Mouse (Mus musculus) lung, postnatal 0 days (tissue): ENCODE data around the gene Map3k14. TPM values are rescaled to one million over a fixed set of nuclear protein-coding genes. Genes with fewer than 3 reads are reported as not detected.

Source experiments
- ATAC-seq: fragments of 200-750 bp; cut with Nextera tagmentation; 2 replicates; pipeline ENCODE4 v1.8.0; 2017; ENCODE audit warnings: moderate library complexity
- DNase-seq: peaks from one replicate; pipeline ENCODE4 v3.0.0-alpha.2; 2016; ENCODE audit warnings: low spot score
- H3K27ac ChIP-seq: fragments of 300-500 bp; sonication (generic); 2 replicates; pipeline ENCODE4 v1.5.1; 2014; ENCODE audit warnings: antibody characterized with exemption, mild to moderate bottlenecking, low read length, mixed read lengths
- H3K27me3 ChIP-seq: fragments of 300-500 bp; sonication (generic); replicated peaks from 2 replicates; pipeline ENCODE4 v1.6.1; 2014; ENCODE audit warnings: low read length, mixed read lengths; ENCODE audit not compliant: insufficient read depth
- H3K36me3 ChIP-seq: fragments of 300-500 bp; sonication (generic); 2 replicates; pipeline ENCODE4 v1.6.1; 2014; ENCODE audit warnings: low read length, mixed read lengths; ENCODE audit not compliant: insufficient read depth
- H3K4me1 ChIP-seq: fragments of 300-500 bp; sonication (generic); 2 replicates; pipeline ENCODE4 v1.6.1; 2014; ENCODE audit warnings: antibody characterized with exemption, low read depth, low read length, mixed read lengths; ENCODE audit not compliant: insufficient read depth
- H3K4me2 ChIP-seq: fragments of 300-500 bp; sonication (generic); replicated peaks from 2 replicates; pipeline ENCODE4 v1.6.1; 2014; ENCODE audit warnings: low read depth, mild to moderate bottlenecking, low read length, moderate library complexity, mixed read lengths
- H3K4me3 ChIP-seq: fragments of 300-500 bp; sonication (generic); 2 replicates; pipeline ENCODE4 v1.5.1; 2014; ENCODE audit warnings: low read depth, low read length
- H3K9ac ChIP-seq: fragments of 300-500 bp; sonication (generic); replicated peaks from 2 replicates; pipeline ENCODE4 v1.6.1; 2014; ENCODE audit warnings: low read depth, mild to moderate bottlenecking
- H3K9me3 ChIP-seq: fragments of 300-500 bp; sonication (generic); 2 replicates; pipeline ENCODE4 v1.6.1; 2016; ENCODE audit warnings: low read length, mixed read lengths
- CTCF ChIP-seq: IDR thresholded peaks from 2 replicates; pipeline ENCODE4 v1.5.1; 2016; ENCODE audit warnings: antibody characterized with exemption, mild to moderate bottlenecking
- EP300 ChIP-seq: IDR thresholded peaks from 2 replicates; pipeline ENCODE4 v1.6.1; 2016; ENCODE audit warnings: antibody characterized with exemption, mild to moderate bottlenecking, control low read depth
- WGBS: fragments of 180-500 bp; shearing (Covaris S2); extraction: QIAGEN DNeasy Blood & Tissue Kit; methylation state at CpG from one replicate; pipeline ENCODE4 v1.1.7; 2014; 5-methylcytosine and 5-hydroxymethylcytosine counted together
- polyA plus RNA-seq: library from polyadenylated mRNA; unstranded; fragments of >200 nt; fragmentation: Nextera tagmentation; extraction: Ambion mirVana; gene quantifications from 2 replicates; pipeline ENCODE4 v1.2.1, GENCODE M21; 2015

The Map3k14 gene
- polyA plus RNA-seq, result 2.6 and 4.0 TPM in 2 replicates

GRCm38 (mm10) chr11:103267346-103268219 lies at the start of gene Map3k14:
TSS of gene Map3k14 (minus strand) at chr11:103267472.
- peak within 1 kb of the TSS; percentile 92 for H3K4me2 ChIP-seq
- H3K4me3 ChIP-seq, result peak within 1 kb of the TSS; percentile 70
- no peaks in the 10 kb centered on the region for H3K36me3 ChIP-seq
- ATAC-seq (peak; percentile 98), DNase-seq (peak; percentile 100)
- peak within 1 kb of the TSS; percentile 72 for H3K9ac ChIP-seq
- H3K4me1 ChIP-seq, result peaks cover 4% of the 10 kb centered on the region; the same call in 1 of the 2 replicates
- 4% methylated on average over 55 of the region's 55 CpGs for WGBS
- H3K9me3 ChIP-seq, result no peaks in the 10 kb centered on the region
- H3K27me3 ChIP-seq, result no peaks in the 10 kb centered on the region
- no peak for TF ChIP-seq CTCF
- TF ChIP-seq EP300, result no peak
- H3K27ac ChIP-seq, result peak within 1 kb of the TSS; percentile 89

DNA sequence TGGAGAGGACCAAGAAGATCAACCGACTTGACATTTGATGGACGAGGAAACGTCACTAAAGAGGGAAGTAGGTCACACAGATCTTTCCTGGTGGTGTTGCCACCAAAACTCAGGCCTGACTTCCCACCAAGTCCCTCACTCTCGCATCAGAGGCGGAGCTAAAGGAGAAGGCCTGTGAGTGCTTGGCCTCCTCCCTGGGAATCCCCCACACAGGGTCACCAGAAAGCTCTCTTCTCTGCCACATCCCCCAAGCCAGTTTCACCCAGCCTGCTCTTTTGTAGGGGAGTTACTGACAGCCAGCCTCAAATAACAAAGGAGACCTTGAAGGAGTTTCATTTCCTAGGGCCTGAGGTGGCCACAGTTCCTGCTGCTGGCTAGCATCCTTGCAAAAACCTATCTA lies 48.1 kb upstream of the Map3k14 start:
- no peaks in the 10 kb centered on the region for H3K36me3 ChIP-seq
- no peak overlapping the region for H3K4me3 ChIP-seq
- no peak for ATAC-seq
- H3K27me3 ChIP-seq, result no peaks in the 10 kb centered on the region
- no peak for DNase-seq
- H3K4me1 ChIP-seq, result peaks cover 6% of the 10 kb centered on the region; the same call in 1 of the 2 replicates
- no peaks in the 10 kb centered on the region for H3K9me3 ChIP-seq
- 71% methylated on average over 5 of the region's 5 CpGs for WGBS
- H3K27ac ChIP-seq, result no peak overlapping the region
- no peak overlapping the region for H3K9ac ChIP-seq
- no peak overlapping the region for H3K4me2 ChIP-seq
- TF ChIP-seq EP300, result no peak

- Histone ChIP-seq H3K4me1 (peaks cover 6% of the 10 kb centered on the region; the same call in 1 of the 2 replicates), H3K4me2 (no peak overlapping the region), H3K27ac (no peak overlapping the region), H3K4me3 (no peak overlapping the region), H3K9ac (no peak overlapping the region), H3K36me3 (no peaks in the 10 kb centered on the region), H3K27me3 (no peaks in the 10 kb centered on the region), H3K9me3 (no peaks in the 10 kb centered on the region)
- DNase-seq, result no peak
- WGBS, result 59% methylated on average over 10 of the region's 10 CpGs
- TF ChIP-seq EP300 (no peak), CTCF (no peak)
- ATAC-seq, result no peak
Observed at GRCm38 (mm10) chr11:103314736-103315374, 47.6 kb upstream of the Map3k14 start.

DNA sequence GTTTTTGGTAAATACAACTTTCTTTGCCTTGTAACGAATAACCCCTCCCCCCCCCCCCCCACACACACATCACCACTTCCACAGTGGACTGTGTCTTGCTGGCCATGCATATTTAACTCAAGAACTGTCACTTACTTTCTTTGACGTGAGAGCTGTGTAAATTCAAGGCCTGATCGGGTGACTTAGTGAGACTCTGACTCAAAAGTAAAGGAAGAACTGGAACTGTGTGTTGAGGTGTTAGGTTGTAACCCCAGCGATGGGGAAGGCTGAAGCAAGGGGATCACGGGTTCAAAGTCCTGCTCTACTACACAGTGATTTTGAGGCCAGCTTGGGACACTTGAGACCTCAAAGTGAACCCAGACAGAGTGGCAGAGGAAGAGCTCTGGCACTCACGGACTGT lies 46.3 kb upstream of the Map3k14 start:
- no peak overlapping the region for H3K4me2 ChIP-seq
- no peaks in the 10 kb centered on the region for H3K27me3 ChIP-seq
- no peak overlapping the region for H3K4me3 ChIP-seq
- no peaks in the 10 kb centered on the region for H3K36me3 ChIP-seq
- no peak overlapping the region for H3K9ac ChIP-seq
- TF ChIP-seq CTCF, result no peak
- no peak for TF ChIP-seq EP300
- H3K4me1 ChIP-seq, result peaks cover 6% of the 10 kb centered on the region; the same call in 1 of the 2 replicates
- H3K27ac ChIP-seq, result no peak overlapping the region
- ATAC-seq (no peak), DNase-seq (no peak)
- H3K9me3 ChIP-seq, result no peaks in the 10 kb centered on the region
- 62% methylated on average over 6 of the region's 6 CpGs for WGBS

DNA sequence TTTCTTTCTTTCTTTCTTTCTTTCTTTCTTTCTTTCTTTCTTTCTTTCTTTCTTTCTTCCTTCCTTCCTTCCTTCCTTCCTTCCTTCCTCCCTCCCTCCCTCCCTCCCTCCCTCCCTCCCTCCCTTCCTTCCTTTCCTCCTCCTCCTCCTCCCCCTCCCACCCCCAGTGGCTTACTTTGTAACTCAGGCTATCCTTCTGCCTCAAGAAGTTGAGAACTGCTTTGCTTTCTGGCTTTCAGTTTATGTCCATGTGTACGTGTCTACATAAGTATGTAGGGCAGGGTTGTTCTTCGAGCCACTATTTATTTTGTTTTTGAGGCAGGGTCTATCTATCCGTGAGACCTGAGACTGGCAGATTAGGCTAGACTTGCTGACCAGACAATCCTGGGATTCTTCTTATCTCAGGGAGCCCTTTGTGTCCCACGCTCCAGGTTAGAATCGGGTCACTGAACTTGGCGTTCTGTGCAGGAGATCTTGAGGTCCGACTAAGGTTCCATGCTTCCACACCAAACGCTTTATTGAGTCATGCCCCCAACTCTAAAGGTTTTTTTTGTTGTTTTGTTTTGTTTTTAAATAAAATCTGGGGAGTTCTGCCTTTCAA lies 45.5 kb upstream of the Map3k14 start:
- Histone ChIP-seq H3K4me3 (no peak overlapping the region), H3K4me2 (no peak overlapping the region), H3K4me1 (peaks cover 6% of the 10 kb centered on the region; the same call in 1 of the 2 replicates), H3K9ac (no peak overlapping the region), H3K9me3 (no peaks in the 10 kb centered on the region), H3K36me3 (no peaks in the 10 kb centered on the region), H3K27ac (peak overlapping the region; percentile 76; the same call in 1 of the 2 replicates), H3K27me3 (no peaks in the 10 kb centered on the region)
- WGBS, result 53% methylated on average over 8 of the region's 8 CpGs
- ATAC-seq, result no peak
- no peak for DNase-seq
- TF ChIP-seq CTCF (no peak), EP300 (no peak)
